Mouse (Mus musculus): ENCODE measurements around the gene Dnajb13. TPM values are rescaled to one million over a fixed set of nuclear protein-coding genes. Genes with fewer than 3 reads are reported as not detected.

Dnajb13 gene
- 10 to 100 TPM in 1 of 2 experiments, 1 to 10 TPM in 1; 9.6 to 10.4 TPM for polyA plus RNA-seq (2017; shearing (Covaris generic))

GRCm38 (mm10) chr7:100514573-100514972 lies at the start of gene Dnajb13:
Gene Dnajb13 (minus strand): TSS chr7:100514960.

GRCm38 (mm10) chr7:100536804-100537518 lies 22.2 kb upstream of the Dnajb13 start, which contains the start of gene Coa4:
Gene Coa4 (plus strand): TSS chr7:100537071.

DNA sequence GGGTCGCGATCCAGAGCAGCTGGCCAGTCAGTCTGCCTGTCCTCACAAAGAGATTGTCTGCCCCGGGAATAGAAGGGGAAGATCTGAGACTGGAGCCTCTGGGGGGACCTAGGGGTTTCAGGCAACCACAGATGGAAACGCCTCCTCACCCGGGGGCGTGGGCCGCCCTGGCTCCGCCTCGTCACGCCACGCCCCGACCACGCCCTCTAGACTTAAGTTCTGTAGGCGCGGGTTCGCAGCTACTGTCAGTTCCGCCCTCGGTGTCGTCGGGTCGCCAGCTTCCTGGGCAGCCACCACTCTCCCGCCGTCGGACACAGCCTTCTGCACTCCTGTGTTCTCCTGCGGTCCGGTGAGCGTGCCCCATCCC lies 21.7 kb downstream of the Dnajb13 start, which contains the start of gene Ucp2:
Gene Ucp2 (plus strand): TSS at position 221 of the 367 bp plus-strand sequence.

GRCm38 (mm10) chr7:100472777-100473176 lies 42.0 kb downstream of the Dnajb13 start, which contains the start of gene Ucp3:
Gene Ucp3 (plus strand): TSS chr7:100472990.

Other genes starting within 250 kb of the Dnajb13 start
- 1 to 10 TPM in 1 of 2 experiments, under 1 TPM in 1; 0.30 to 1.4 TPM for gene P4ha3, start 229.4 kb downstream of the Dnajb13 start, polyA plus RNA-seq (2017; shearing (Covaris generic))
- gene C2cd3, start 142.7 kb downstream of the Dnajb13 start, polyA plus RNA-seq (2017; shearing (Covaris generic)) = 10 to 100 TPM; 36.7 to 42.0 TPM
- gene Ppme1, start 142.7 kb downstream of the Dnajb13 start, polyA plus RNA-seq (2017; shearing (Covaris generic)) = 10 to 100 TPM; 30.5 to 36.5 TPM
- gene Ucp3, start 42.0 kb downstream of the Dnajb13 start, polyA plus RNA-seq (2017; shearing (Covaris generic)) = 1 to 10 TPM in 1 of 2 experiments, under 1 TPM in 1; 0.72 to 1.4 TPM
- 1,000 to 10,000 TPM; 1,621 to 1,780 TPM for gene Ucp2, start 21.6 kb downstream of the Dnajb13 start, polyA plus RNA-seq (2017; shearing (Covaris generic))
- gene Coa4, start 22.1 kb upstream of the Dnajb13 start, polyA plus RNA-seq (2017; shearing (Covaris generic)) = 10 to 100 TPM; 14.5 to 16.4 TPM
- 10 to 100 TPM; 46.8 to 66.2 TPM for gene Rab6a, start 92.5 kb upstream of the Dnajb13 start, polyA plus RNA-seq (2017; shearing (Covaris generic))
- gene Mrpl48, start 93.3 kb upstream of the Dnajb13 start, polyA plus RNA-seq (2017; shearing (Covaris generic)) = 10 to 100 TPM; 42.7 to 56.6 TPM
- under 1 TPM in 1 of 2 experiments, not detected in 1; 0.81 TPM for gene Plekhb1, start 147.5 kb upstream of the Dnajb13 start, polyA plus RNA-seq (2017; shearing (Covaris generic))
- 10 to 100 TPM; 16.8 to 25.5 TPM for gene Fam168a, start 191.7 kb upstream of the Dnajb13 start, polyA plus RNA-seq (2017; shearing (Covaris generic))